Mouse (Mus musculus): Measurements from ENCODE around the gene Fam180a. TPM values are rescaled to one million over a fixed set of nuclear protein-coding genes. Genes with fewer than 3 reads are reported as not detected.

The Fam180a gene
- polyA plus RNA-seq, 1 experiment from 2014 or later, result 0.18 TPM

DNA sequence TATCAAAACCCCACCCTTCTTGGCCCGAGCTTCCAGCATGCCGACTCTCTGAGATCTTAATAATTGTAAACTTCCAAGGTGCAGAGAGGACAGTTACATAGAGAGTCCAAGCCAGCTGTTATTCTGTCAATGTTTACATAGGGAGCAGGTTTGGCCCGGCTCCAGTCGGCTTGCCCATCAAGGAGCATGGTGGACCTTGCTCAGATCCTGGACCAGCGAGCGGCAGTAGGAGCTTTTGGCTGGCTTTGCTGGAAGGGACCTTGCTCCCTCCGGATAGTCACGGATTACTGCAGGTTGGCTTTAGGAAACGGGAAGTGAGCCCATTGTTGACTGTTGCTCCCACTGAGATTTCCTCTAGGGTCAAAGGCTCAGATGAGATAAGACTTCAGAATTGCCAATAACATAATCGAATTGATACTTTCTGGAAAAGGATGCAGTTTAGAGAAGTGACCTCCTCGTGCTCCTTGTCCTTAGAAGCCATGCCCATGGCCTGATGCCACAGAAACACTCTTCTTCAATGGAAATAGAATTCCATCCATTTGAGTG lies 22.5 kb downstream of the Fam180a start:
- H3K4me3 ChIP-seq (replicated peaks; ENCODE audit: low read depth, low read length), result no peak overlapping the region
- H3K9ac ChIP-seq (ENCODE audit: low read depth, low read length), result no peak overlapping the region
- H3K36me3 ChIP-seq (ENCODE audit: insufficient read depth, low read length), result no peaks in the 10 kb centered on the region
- no peak overlapping the region for H3K27ac ChIP-seq
- no peaks in the 10 kb centered on the region for H3K9me3 ChIP-seq (replicated peaks; ENCODE audit: low read length)
- TF ChIP-seq CTCF (IDR thresholded peaks at IDR 0.05; ENCODE audit: low read depth), result no peak
- WGBS, result 63% methylated on average over 11 of the region's 11 CpGs
- ATAC-seq (replicated peaks; ENCODE audit: low FRiP score, low read depth) (peak; percentile 94), DNase-seq (ENCODE audit: low spot score) (peak; percentile 27)
- H3K4me1 ChIP-seq (replicated peaks; ENCODE audit: insufficient read depth, low read length), result no peaks in the 10 kb centered on the region
- no peaks in the 10 kb centered on the region for H3K27me3 ChIP-seq (ENCODE audit: insufficient read depth, low read length)
- no peak overlapping the region for H3K4me2 ChIP-seq (ENCODE audit: low read length)

DNA sequence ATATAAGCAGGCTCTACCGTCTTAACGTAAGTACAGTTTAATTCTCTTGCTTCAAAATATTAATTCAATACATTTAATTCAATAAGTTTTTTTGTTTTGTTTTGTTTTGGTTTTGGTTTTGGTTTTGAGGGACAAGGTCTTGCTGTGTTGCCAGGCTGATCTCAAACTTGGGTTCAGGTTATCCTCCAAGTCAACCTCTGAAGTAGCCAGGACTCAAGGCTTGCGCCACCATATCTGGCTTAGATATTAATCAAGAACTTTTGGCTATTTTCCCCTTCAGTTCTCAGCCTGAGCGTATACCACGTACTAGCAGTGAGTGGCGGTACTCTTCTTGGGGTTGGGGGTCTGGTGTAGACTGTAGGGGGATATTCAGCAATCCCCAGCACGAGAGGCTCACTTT lies 23.4 kb downstream of the Fam180a start:
- DNase-seq (ENCODE audit: low spot score) (no peak), ATAC-seq (replicated peaks; ENCODE audit: low FRiP score, low read depth) (no peak; the same call in 1 of the 2 replicates)
- WGBS, result 96% methylated on average over 7 of the region's 7 CpGs
- Histone ChIP-seq H3K4me1 (replicated peaks; ENCODE audit: insufficient read depth, low read length) (no peaks in the 10 kb centered on the region), H3K27me3 (ENCODE audit: insufficient read depth, low read length) (no peaks in the 10 kb centered on the region), H3K36me3 (ENCODE audit: insufficient read depth, low read length) (no peaks in the 10 kb centered on the region), H3K4me3 (replicated peaks; ENCODE audit: low read depth, low read length) (no peak overlapping the region), H3K9ac (ENCODE audit: low read depth, low read length) (no peak overlapping the region), H3K27ac (no peak overlapping the region), H3K9me3 (replicated peaks; ENCODE audit: low read length) (no peaks in the 10 kb centered on the region), H3K4me2 (ENCODE audit: low read length) (no peak overlapping the region)
- no peak for TF ChIP-seq CTCF (IDR thresholded peaks at IDR 0.05; ENCODE audit: low read depth)

DNA sequence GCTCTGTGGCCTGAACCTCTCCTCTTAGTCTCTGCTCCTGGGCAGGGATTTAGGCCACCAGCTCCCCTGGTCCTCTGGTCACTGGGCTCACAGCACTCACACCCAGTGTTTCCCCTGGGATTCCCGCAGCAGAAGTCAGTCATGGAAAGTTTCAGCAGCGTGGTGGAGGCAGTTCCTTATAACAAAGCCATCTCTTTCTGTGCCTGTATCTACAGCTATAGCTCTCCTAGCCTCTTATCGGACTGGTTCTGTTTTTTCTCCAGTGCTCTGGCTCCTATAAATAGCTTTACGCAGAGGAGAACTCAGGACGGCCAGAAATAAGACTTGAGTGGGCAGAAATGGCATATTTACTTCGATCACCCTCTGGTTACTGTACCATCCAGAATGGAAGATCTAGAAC lies 27.6 kb downstream of the Fam180a start:
- Histone ChIP-seq H3K27ac (no peak overlapping the region), H3K36me3 (ENCODE audit: insufficient read depth, low read length) (no peaks in the 10 kb centered on the region)
- 83% methylated on average over 6 of the region's 6 CpGs for WGBS

DNA sequence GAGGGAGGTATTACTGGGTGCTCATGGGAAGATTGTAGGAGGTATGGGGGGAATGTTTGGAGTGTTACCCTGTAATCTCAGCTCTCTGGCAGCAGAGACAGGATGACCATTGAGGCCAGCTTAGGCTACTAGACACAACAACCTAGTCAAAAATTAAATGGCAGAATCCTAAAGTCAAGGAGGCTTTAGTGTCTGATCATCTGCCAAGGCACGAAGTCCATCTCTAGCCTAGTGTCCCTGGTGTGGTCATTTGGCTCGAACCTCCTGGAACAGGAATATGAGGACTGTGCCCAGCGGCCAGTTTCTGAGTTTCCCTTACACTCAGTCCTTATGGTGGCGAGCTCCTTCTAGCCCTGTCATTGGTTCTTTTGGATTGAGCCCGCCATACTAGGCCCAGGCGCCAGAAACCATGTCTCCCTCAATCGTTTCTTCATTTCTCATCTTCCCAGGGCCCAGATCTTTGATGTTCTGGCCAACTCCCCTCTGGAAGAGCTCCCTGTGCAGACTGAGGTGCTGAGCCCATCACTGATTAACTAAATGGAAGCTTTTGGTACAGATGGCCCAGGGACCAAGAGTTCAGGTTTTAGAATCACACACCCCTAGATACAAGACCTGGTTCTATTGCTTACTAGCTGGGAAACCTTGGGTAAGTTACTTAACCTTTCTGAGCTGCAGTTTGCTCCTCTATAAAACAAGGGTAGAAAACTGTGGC lies 28.3 kb downstream of the Fam180a start:
- TF ChIP-seq CTCF (IDR thresholded peaks at IDR 0.05; ENCODE audit: low read depth), result no peak
- no peaks in the 10 kb centered on the region for H3K36me3 ChIP-seq (ENCODE audit: insufficient read depth, low read length)
- H3K27me3 ChIP-seq (ENCODE audit: insufficient read depth, low read length), result no peaks in the 10 kb centered on the region
- H3K9me3 ChIP-seq (replicated peaks; ENCODE audit: low read length), result no peaks in the 10 kb centered on the region
- no peak overlapping the region for H3K27ac ChIP-seq
- WGBS, result 84% methylated on average over 7 of the region's 7 CpGs
- ATAC-seq (replicated peaks; ENCODE audit: low FRiP score, low read depth) (no peak; the same call in 1 of the 2 replicates), DNase-seq (ENCODE audit: low spot score) (no peak)
- no peak overlapping the region for H3K4me2 ChIP-seq (ENCODE audit: low read length)
- no peak overlapping the region for H3K9ac ChIP-seq (ENCODE audit: low read depth, low read length)
- H3K4me1 ChIP-seq (replicated peaks; ENCODE audit: insufficient read depth, low read length), result 0 out of 2 replicates have a peak, but pooled peaks cover 4% of the 10 kb centered on the region
- H3K4me3 ChIP-seq (replicated peaks; ENCODE audit: low read depth, low read length), result no peak overlapping the region

More for the DNA sequence above, 27.6 kb downstream of the Fam180a start:
- DNase-seq (ENCODE audit: low spot score), result no peak
- no peaks in the 10 kb centered on the region for H3K27me3 ChIP-seq (ENCODE audit: insufficient read depth, low read length)
- ATAC-seq (replicated peaks; ENCODE audit: low FRiP score, low read depth), result no peak
- no peak overlapping the region for H3K9ac ChIP-seq (ENCODE audit: low read depth, low read length)
- no peak overlapping the region for H3K4me3 ChIP-seq (replicated peaks; ENCODE audit: low read depth, low read length)
- no peak for TF ChIP-seq CTCF (IDR thresholded peaks at IDR 0.05; ENCODE audit: low read depth)
- H3K4me2 ChIP-seq (ENCODE audit: low read length), result no peak overlapping the region
- 0 out of 2 replicates have a peak, but pooled peaks cover 4% of the 10 kb centered on the region for H3K4me1 ChIP-seq (replicated peaks; ENCODE audit: insufficient read depth, low read length)
- H3K9me3 ChIP-seq (replicated peaks; ENCODE audit: low read length), result no peaks in the 10 kb centered on the region

DNA sequence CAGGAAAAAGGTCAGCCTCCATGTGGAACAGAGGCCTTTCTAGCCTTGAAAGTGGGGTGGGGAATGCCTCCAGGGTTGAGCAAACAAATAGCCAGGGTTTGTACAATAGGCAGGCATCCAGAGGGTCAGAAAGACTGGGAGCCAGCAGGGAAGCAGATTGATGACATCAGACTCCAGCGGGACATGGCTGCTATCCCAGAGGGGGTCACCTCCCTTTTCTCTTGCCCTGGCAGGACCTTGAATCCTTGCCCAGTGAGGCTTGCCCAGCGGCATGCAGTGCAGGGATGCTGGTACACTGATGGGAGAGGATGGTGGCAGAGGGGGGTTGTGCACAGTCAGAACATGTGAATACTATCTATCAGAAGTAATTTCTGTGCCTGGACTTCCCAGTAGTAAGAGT lies 28.9 kb downstream of the Fam180a start:
- H3K27me3 ChIP-seq (ENCODE audit: insufficient read depth, low read length), result no peaks in the 10 kb centered on the region
- H3K27ac ChIP-seq, result no peak overlapping the region
- WGBS, result 53% methylated on average over 2 of the region's 2 CpGs
- TF ChIP-seq CTCF (IDR thresholded peaks at IDR 0.05; ENCODE audit: low read depth), result no peak
- no peak overlapping the region for H3K4me3 ChIP-seq (replicated peaks; ENCODE audit: low read depth, low read length)
- no peak overlapping the region for H3K9ac ChIP-seq (ENCODE audit: low read depth, low read length)
- H3K9me3 ChIP-seq (replicated peaks; ENCODE audit: low read length), result no peaks in the 10 kb centered on the region
- H3K4me1 ChIP-seq (replicated peaks; ENCODE audit: insufficient read depth, low read length), result 0 out of 2 replicates have a peak, but pooled peaks cover 4% of the 10 kb centered on the region
- ATAC-seq (replicated peaks; ENCODE audit: low FRiP score, low read depth) (no peak), DNase-seq (ENCODE audit: low spot score) (no peak)
- H3K36me3 ChIP-seq (ENCODE audit: insufficient read depth, low read length), result no peaks in the 10 kb centered on the region
- H3K4me2 ChIP-seq (ENCODE audit: low read length), result no peak overlapping the region

DNA sequence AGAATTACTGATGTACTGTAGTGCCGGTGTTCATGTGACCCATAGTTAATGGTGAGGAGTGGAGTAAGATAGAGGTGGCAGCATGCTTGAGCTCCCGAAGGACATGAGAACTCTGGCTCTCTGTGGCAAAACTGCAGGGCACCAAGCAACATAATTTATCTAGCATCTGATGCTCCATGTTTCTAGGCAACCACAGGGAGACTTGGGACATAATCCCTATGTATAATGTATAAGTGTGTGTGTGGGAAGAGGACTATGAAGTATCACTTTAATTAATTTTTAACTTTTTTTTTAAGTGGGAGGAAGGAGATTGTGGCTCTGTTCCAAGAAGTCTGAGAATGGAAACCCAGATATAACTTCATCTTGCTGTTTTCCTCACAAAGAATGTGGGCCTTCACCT lies 31.0 kb downstream of the Fam180a start:
- no peak for TF ChIP-seq CTCF (IDR thresholded peaks at IDR 0.05; ENCODE audit: low read depth)
- WGBS, result 71% methylated on average over 2 of the region's 2 CpGs
- H3K4me2 ChIP-seq (ENCODE audit: low read length), result no peak overlapping the region

More for the DNA sequence above, 31.0 kb downstream of the Fam180a start:
- Histone ChIP-seq H3K9me3 (replicated peaks; ENCODE audit: low read length) (no peaks in the 10 kb centered on the region), H3K36me3 (ENCODE audit: insufficient read depth, low read length) (no peaks in the 10 kb centered on the region), H3K4me3 (replicated peaks; ENCODE audit: low read depth, low read length) (no peak overlapping the region), H3K27ac (no peak overlapping the region), H3K27me3 (ENCODE audit: insufficient read depth, low read length) (no peaks in the 10 kb centered on the region), H3K4me1 (replicated peaks; ENCODE audit: insufficient read depth, low read length) (0 out of 2 replicates have a peak, but pooled peaks cover 4% of the 10 kb centered on the region), H3K9ac (ENCODE audit: low read depth, low read length) (no peak overlapping the region)
- ATAC-seq (replicated peaks; ENCODE audit: low FRiP score, low read depth) (no peak), DNase-seq (ENCODE audit: low spot score) (no peak)
